Mouse (Mus musculus) gastrocnemius, postnatal 36 days (tissue): ENCODE results near the gene Hsd3b7. TPM values are rescaled to one million over a fixed set of nuclear protein-coding genes. Genes with fewer than 3 reads are reported as not detected.
"Not testable (repeated sequence)": the region's sequence is repeated elsewhere in the genome, so short reads cannot be mapped to it uniquely, and the experiment has no call there.

Experiments
- DNase-seq, 2 experiments: peaks; one replicate each; pipeline ENCODE4 v3.0.0; 2022
- intact Hi-C: fragments of 180-260 bp; cut with DNase I; formaldehyde crosslinking; loops from one replicate; pipeline ENCODE4 v1.15.1; 2025
- total RNA-seq, 2 experiments: library from RNA; stranded (reverse); gene quantifications; 2 replicates each; pipeline ENCODE4 v1.2.3; 2021

Hsd3b7 gene
- total RNA-seq, 2 experiments from 2014 or later: 5.5 to 5.6 TPM

DNA sequence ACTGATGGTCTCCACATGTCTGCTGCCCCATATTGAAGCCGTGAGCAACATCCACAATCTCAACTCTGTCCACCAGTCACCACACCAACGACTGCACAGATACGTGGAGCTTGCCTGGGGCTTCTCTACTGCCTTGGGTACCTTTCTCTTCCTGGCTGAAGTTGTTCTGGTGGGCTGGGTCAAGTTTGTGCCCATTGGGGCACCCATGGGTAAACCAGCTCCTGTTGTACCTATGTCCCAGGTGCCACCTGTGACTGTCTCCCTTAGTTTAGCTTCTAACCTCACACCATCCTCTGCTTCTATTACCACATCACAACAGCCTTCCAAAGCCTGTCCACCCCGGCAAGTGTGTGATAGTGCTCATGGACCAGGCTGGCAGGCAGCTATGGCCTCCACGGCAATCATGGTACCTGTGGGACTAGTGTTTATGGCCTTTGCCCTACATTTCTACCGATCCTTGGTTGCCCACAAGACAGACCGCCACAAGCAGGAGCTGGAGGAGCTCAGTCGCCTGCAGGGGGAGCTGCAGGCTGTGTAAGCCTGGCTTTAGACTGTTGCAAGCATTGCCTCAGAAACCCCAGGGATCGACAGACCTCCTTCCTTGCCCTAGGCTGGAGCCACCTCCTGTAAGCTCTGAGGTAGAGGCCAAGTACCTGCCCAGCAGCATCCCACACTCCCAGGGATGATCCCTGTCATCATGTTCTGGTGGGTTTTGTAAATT, 26.6 kb upstream of the Hsd3b7 start:
- peak; percentile 57 to 67 for DNase-seq
- intact Hi-C loops: no loop called here

- intact Hi-C loops: not testable (repeated sequence)
These were observed 24.6 kb upstream of the Hsd3b7 start for GRCm38 (mm10) chr7:127775837-127776236.

DNA sequence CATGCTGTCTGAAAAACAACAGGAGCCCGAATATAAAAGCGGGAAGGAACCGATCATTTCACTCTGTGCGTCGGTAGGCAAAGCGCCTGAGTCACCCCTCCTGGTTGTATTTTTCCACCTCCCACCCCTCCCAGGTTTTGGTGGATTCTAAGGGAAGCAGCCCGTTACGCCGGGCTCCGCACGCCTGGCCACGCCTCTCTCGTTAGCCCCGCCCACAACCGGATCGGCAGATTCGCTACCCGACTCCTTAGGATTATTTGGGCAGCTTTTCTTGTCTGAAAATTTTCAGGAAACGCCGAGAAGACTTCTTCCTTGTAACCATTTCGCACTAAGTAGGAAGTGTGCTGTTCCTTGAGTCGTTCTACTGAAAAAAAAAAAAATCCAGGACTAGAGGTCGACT, 24.0 kb upstream of the Hsd3b7 start, which contains the start of gene Setd1a:
Setd1a (plus strand) TSS at position 245 of the 400 bp plus-strand sequence.
- DNase-seq: peak; percentile 78 to 88
- intact Hi-C loops: no loop called here

More at GRCm38 (mm10) chr7:127775837-127776236, 24.6 kb upstream of the Hsd3b7 start:
- DNase-seq: not testable (repeated sequence)

GRCm38 (mm10) chr7:127776878-127777473, 23.4 kb upstream of the Hsd3b7 start:
- DNase-seq: peak; percentile 96
- intact Hi-C loops: no loop called here

DNA sequence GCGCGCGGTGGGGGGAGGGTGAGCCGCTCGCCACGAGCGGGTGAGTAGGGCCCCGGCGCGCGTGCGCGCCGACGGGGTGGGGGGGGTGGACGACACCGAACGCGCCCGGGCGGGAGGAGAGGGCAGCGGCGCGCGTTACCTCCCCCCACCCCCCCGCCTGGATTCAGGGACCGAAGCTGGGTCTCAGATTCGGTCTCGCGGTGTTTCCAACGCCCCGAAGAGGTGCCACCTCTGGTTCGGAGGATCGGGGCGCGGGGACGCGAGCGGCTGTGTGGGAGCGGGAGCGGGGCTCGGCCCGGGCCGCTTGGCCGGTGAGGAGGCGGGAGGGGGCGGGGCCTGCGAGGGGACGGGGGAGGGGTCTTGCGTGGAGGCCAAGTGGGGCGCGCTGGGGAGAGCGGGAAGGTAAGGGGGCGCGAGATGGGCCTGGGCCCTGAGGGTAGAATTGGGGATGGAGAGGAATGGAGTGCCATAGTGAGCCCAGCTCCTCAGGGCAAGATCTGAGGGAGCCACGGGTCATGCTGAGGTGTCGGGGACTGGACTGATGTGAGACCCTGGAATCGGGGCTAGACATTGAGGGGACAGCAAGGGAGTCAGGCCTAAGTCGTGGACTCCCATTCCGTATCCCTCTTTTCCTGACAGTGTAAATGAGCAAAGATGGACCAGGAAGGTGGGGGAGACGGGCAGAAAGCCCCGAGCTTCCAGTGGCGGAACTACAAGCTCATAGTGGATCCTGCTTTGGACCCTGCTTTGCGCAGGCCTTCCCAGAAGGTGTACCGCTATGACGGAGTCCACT, 22.7 kb upstream of the Hsd3b7 start:
- intact Hi-C loops: no loop called here
- DNase-seq: no peak

DNA sequence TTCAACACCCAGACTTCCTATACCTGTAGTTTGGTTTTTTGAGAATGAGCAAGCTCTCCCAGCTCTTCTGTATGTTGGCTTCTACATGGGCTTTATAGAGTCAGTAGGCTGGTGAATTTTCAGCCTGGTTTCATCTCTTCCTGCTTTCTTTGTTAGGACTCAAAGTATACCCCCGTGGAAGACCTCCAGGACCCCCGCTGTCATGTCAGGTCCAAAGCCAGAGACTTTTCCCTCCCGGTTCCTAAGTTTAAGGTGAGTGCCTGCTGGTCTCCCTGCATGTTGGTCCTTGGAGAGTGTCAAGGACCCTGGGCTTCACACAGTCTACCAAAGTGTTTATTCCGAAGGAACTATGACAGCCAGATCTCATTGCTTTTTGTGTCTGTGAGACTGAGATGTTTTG, 22.1 kb upstream of the Hsd3b7 start:
- DNase-seq: no peak
- intact Hi-C loops: no loop called here

GRCm38 (mm10) chr7:127785308-127785707, 15.1 kb upstream of the Hsd3b7 start, which contains the start of gene Gm49388:
Gm49388 (plus strand) TSS chr7:127785608.
- DNase-seq: no peak
- intact Hi-C loops: no loop called here

DNA sequence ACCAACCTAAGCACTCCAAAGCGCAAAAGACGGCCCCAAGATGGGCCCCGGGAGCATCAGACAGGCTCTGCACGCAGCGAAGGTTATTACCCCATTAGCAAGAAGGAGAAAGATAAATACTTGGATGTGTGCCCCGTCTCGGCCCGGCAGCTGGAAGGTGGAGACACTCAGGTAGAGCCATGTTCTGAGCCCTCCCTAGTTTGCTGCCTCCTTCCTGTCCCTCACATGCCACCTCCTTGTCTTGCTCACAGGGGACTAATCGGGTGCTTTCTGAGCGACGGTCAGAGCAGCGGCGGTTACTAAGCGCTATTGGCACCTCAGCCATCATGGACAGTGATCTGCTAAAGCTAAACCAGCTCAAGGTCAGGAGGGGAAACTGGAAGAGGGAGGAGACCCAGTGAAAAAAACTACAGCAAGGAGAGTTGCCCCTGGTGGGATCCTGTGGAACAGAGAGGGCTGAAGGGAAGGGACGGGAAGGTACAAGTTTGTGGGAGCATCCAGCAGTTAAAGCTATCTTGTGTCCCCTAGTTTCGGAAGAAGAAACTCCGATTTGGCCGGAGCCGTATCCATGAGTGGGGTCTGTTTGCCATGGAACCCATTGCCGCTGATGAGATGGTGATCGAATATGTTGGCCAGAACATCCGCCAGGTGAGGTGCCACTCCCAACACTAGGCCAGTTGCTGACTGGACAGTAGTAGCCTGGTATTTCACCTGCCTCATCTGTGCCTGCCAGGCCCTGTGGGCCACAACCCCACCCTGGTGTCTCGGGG, 3.1 kb upstream of the Hsd3b7 start:
- intact Hi-C loops: no loop called here
- DNase-seq: no peak

DNA sequence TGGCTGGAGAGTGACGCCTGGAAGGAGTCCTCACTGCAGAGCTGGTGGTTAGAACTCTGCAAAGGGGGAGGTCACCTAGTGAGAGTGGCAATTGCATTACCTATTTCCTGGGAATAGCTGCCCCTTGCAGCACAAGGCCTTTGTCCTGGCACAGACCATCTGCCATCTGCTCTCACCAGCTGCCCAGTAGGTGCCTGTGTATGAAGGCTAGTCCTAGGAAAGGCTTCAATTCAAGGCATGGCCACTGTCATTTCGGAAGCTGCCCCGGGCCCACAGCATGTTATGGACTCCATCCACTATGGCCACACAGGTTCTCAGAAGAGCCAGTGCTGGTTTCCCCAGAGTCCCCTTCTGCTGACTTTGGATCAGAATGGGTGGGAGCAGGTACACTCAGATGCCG, 1.8 kb upstream of the Hsd3b7 start:
- no peak for DNase-seq
- intact Hi-C loops: no loop called here

DNA sequence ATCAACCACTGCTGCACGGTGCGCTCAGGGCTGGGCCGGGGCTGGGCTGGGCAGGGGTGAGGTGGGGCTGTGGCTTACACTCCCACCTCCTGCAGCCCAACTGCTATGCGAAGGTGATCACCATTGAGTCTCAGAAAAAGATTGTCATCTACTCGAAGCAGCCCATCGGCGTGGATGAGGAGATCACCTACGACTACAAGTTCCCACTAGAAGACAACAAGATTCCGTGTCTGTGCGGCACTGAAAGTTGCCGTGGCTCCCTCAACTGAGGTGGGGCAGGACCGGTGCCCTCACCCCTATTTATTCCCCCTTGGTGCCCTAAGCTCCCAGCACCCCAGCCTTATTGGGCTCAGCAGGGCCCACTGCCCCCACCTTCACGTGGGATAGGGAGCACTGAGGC, 1.2 kb upstream of the Hsd3b7 start:
- intact Hi-C loops: no loop called here
- DNase-seq: no peak

GRCm38 (mm10) chr7:127799738-127800137, 666 bp upstream of the Hsd3b7 start:
- intact Hi-C loops: loop anchor here (5.0 kb wide), 2 partner anchors 78 to 138 kb away; partner anchors contain the start of genes Zfp646 and Zfp668
- no peak for DNase-seq

- intact Hi-C loops: loop anchor here (5.0 kb wide), 2 partner anchors 76 to 136 kb away; partner anchors contain the start of genes Zfp646 and Zfp668
- DNase-seq: no peak
These were observed 712 bp downstream of the Hsd3b7 start for GRCm38 (mm10) chr7:127801010-127801621.

DNA sequence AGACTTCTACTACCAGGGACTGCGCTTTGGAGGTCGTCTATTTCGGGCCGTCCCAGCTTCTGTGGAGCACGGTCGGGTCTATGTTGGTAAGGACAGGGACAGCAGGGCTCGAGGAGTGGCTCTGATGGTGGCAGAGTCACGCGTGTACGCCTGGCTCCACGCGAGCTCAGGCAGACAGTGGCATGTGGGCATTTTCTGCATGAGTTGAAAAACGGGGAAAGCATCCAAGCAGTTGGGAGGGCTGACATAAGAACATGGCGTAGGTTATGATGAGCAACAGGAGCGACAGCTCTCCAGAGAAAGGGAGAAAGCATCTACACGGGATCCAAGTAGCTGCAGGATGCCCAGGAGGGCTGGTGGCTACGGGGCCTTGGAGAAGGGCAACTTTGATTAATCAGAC, 1.9 kb downstream of the Hsd3b7 start:
- intact Hi-C loops: loop anchor here (2.0 to 5.0 kb wide), 3 partner anchors 32 to 135 kb away; partner anchors contain the start of genes Zfp646 and Zfp668
- no peak for DNase-seq

- DNase-seq: no peak
- intact Hi-C loops: no loop called here
These were observed 8.4 kb downstream of the Hsd3b7 start for GRCm38 (mm10) chr7:127808821-127809220.

GRCm38 (mm10) chr7:127809846-127810245, 9.4 kb downstream of the Hsd3b7 start:
- DNase-seq: no peak
- intact Hi-C loops: no loop called here

GRCm38 (mm10) chr7:127810650-127811049, 10.2 kb downstream of the Hsd3b7 start:
- intact Hi-C loops: no loop called here
- DNase-seq: peak in 1 of 2 experiments; percentile 2

GRCm38 (mm10) chr7:127811240-127811639, 10.8 kb downstream of the Hsd3b7 start:
- no peak for DNase-seq
- intact Hi-C loops: no loop called here

DNA sequence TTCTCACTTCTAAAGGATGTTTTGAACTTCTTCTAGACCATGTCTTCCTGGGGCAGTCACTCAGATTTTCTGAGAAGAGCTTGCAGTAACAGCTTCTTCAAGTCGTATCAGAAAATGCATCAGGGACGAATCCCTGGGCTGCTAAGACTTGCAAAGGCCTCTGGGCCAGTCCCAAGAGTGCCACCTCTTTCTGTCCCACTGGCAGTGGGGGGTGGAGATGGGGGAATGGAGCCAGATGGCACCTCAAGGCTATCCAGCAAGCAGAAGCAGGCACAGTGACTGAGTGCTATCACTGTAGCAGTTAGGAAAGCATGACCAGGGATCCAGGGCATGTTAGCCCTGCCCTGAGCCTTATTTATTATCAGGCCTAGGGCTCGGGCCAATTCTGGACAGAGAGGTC, 11.9 kb downstream of the Hsd3b7 start:
- peak in 1 of 2 experiments; percentile 4 for DNase-seq
- intact Hi-C loops: no loop called here

- DNase-seq: no peak
- intact Hi-C loops: no loop called here
These were observed 13.4 kb downstream of the Hsd3b7 start for GRCm38 (mm10) chr7:127813821-127814220.
